Mouse (Mus musculus): ENCODE measurements around the gene Fthl17f. TPM values are rescaled to one million over a fixed set of nuclear protein-coding genes. Genes with fewer than 3 reads are reported as not detected.
A peak's percentile ranks its signal among the peaks of the same experiment; 100 is the strongest.
"Not testable (repeated sequence)": the region's sequence is repeated elsewhere in the genome, so short reads cannot be mapped to it uniquely, and the experiment has no call there.

Fthl17f gene
- total and polyA plus RNA-seq, 3 experiments = not detected

DNA sequence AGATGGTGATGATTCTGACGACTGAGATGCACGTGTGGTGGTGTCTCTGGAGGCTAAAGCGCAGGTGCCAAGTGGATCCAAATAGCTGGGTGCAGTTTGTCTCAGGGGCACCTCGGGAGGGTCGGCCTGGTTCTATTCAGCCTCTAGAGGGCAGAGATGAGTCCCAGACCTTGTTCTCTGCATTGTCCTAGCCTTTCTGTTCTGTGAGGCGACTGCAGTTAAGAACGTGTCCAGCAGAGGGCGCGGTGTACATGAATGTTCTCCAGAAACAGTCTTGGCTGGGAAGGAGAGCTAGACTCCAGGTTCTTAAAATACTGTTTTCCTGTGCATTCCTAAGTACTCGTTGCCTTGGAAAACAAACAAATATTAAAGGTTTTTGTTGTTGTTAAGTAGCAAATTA, 14.9 kb downstream of the Fthl17f start:
- TF ChIP-seq RAD21 (IDR thresholded peaks at IDR 0.05; ENCODE audit: low read depth, low read length) = peak; percentile 34
- peak; percentile 20 to 60 (median 46); a peak in 5 of 6 replicates for TF ChIP-seq CTCF (IDR thresholded peaks at IDR 0.05 in 2 of 3, conservative IDR thresholded peaks at IDR 0.05 in 1 of 3; ENCODE audit: control insufficient read depth in 1 of 3, insufficient read depth in 1 of 3, low read depth in 2 of 3, low read length in 3 of 3, poor library complexity in 1 of 3, severe bottlenecking in 1 of 3)
- TF ChIP-seq SMC3 (IDR thresholded peaks at IDR 0.05; ENCODE audit: low read depth, low read length) = peak; percentile 55
- TF ChIP-seq ZC3H11A (IDR thresholded peaks at IDR 0.05; ENCODE audit: low read depth, low read length) = 0 out of 2 replicates have a peak, but pooled peaks have one; percentile 11

DNA sequence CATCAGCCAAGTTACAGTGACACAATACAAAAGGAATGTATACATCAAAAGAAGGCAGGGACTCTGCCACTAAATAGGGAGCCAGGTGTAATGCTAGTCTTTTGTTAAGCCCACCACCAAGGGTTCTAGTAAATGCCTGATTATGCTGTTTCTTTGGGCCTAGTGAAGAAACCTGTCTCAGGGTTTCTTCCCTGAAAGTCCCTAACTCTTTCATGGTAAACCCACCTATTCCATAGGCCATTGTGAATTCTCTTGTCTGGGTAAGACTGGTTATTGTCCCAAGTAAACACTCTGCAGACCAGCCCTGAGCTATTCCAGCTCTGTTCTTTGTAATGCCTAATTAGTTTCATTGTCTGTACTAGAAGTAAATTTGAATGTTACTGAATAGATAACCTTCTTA, 32.3 kb downstream of the Fthl17f start:
- not testable (repeated sequence) for H3K4me1 ChIP-seq (ENCODE audit: control insufficient read depth in 1 of 2, insufficient read depth in 2 of 2, low read length in 2 of 2); H3K9ac ChIP-seq (ENCODE audit: control insufficient read depth, low read depth, low read length, poor library complexity, severe bottlenecking); DNase-seq (ENCODE audit: low read depth, low spot score); H3K36me3 ChIP-seq (ENCODE audit: control insufficient read depth in 1 of 2, insufficient read depth in 2 of 2, low read length in 2 of 2); H3K4me3 ChIP-seq (ENCODE audit: control insufficient read depth in 1 of 2, insufficient read depth in 1 of 2, low read depth in 2 of 2, low read length in 2 of 2); H3K27ac ChIP-seq (ENCODE audit: control insufficient read depth, low read depth, low read length); H3K9me3 ChIP-seq (replicated peaks; ENCODE audit: insufficient read depth, low read length); H3K27me3 ChIP-seq (ENCODE audit: control insufficient read depth in 1 of 2, insufficient read depth in 2 of 2, low read length in 2 of 2); H3K79me2 ChIP-seq (ENCODE audit: control insufficient read depth, insufficient read depth, low read length, poor library complexity)

More for the DNA sequence above, 14.9 kb downstream of the Fthl17f start:
- not testable (repeated sequence) for H3K27ac ChIP-seq (ENCODE audit: control insufficient read depth, low read depth, low read length); H3K36me3 ChIP-seq (ENCODE audit: control insufficient read depth in 1 of 2, insufficient read depth in 2 of 2, low read length in 2 of 2); H3K27me3 ChIP-seq (ENCODE audit: control insufficient read depth in 1 of 2, insufficient read depth in 2 of 2, low read length in 2 of 2); H3K9ac ChIP-seq (ENCODE audit: control insufficient read depth, low read depth, low read length, poor library complexity, severe bottlenecking); H3K9me3 ChIP-seq (replicated peaks; ENCODE audit: insufficient read depth, low read length); H3K79me2 ChIP-seq (ENCODE audit: control insufficient read depth, insufficient read depth, low read length, poor library complexity); H3K4me3 ChIP-seq (ENCODE audit: control insufficient read depth in 1 of 2, insufficient read depth in 1 of 2, low read depth in 2 of 2, low read length in 2 of 2); H3K4me1 ChIP-seq (ENCODE audit: control insufficient read depth in 1 of 2, insufficient read depth in 2 of 2, low read length in 2 of 2)
- peak; percentile 31 for DNase-seq (ENCODE audit: low read depth, low spot score)

DNA sequence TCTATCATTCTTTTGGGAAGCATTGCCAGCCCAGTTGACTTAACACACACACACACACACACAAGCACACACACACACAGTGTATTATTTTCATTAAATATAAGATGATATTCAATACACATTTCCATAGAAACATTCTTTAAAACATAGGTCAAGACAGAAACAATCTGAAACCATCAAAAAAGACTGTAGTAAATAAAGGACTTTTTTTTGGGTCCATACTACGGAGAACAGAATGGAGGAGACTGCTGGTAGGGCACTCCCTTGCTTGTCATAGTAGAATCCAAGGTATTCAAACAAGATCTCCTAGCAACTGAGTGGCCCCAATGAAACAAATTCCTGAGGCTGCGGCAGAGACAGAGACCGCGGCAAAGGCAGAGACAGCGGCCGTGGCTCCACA, 41.4 kb downstream of the Fthl17f start, which contains the start of gene 4930402K13Rik:
4930402K13Rik (plus strand) TSS at position 301 of the 400 bp plus-strand sequence.
- Histone ChIP-seq H3K79me2 (ENCODE audit: control insufficient read depth, insufficient read depth, low read length, poor library complexity) (no peaks in the 10 kb centered on the region), H3K27me3 (ENCODE audit: control insufficient read depth in 1 of 2, insufficient read depth in 2 of 2, low read length in 2 of 2) (peaks cover 0 to 3% of the 10 kb centered on the region in 2 experiments; a peak in 1 of 4 replicates), H3K9me3 (replicated peaks; ENCODE audit: insufficient read depth, low read length) (no peaks in the 10 kb centered on the region), H3K27ac (ENCODE audit: control insufficient read depth, low read depth, low read length) (no peak within 1 kb of the TSS), H3K4me3 (ENCODE audit: control insufficient read depth in 1 of 2, insufficient read depth in 1 of 2, low read depth in 2 of 2, low read length in 2 of 2) (no peak within 1 kb of the TSS), H3K4me1 (ENCODE audit: control insufficient read depth in 1 of 2, insufficient read depth in 2 of 2, low read length in 2 of 2) (no peaks in the 10 kb centered on the region), H3K36me3 (ENCODE audit: control insufficient read depth in 1 of 2, insufficient read depth in 2 of 2, low read length in 2 of 2) (no peaks in the 10 kb centered on the region), H3K9ac (ENCODE audit: control insufficient read depth, low read depth, low read length, poor library complexity, severe bottlenecking) (no peak within 1 kb of the TSS)
- DNase-seq (ENCODE audit: low read depth, low spot score) = no peak
- TF ChIP-seq SMC3 (IDR thresholded peaks at IDR 0.05; ENCODE audit: low read depth, low read length) (no peak), ZMIZ1 (IDR thresholded peaks at IDR 0.05; ENCODE audit: low read depth, low read length) (no peak), JUND (IDR thresholded peaks at IDR 0.05; ENCODE audit: low read depth, low read length) (no peak), E2F4 (IDR thresholded peaks at IDR 0.05; ENCODE audit: borderline replicate concordance, low read depth, low read length) (no peak), POLR2AphosphoS5 (IDR thresholded peaks at IDR 0.05; ENCODE audit: borderline replicate concordance, low read depth, low read length) (no peak), TBP (IDR thresholded peaks at IDR 0.05; ENCODE audit: low read depth, low read length) (no peak), ZNF384 (IDR thresholded peaks at IDR 0.05; ENCODE audit: low read depth, low read length) (no peak), EP300 (IDR thresholded peaks at IDR 0.05; ENCODE audit: low read depth in 1 of 2, low read length in 2 of 2) (no peak), MAZ (IDR thresholded peaks at IDR 0.05; ENCODE audit: low read depth, low read length) (no peak), POLR2A (IDR thresholded peaks at IDR 0.05; ENCODE audit: control insufficient read depth in 1 of 2, insufficient read depth in 1 of 2, low read depth in 1 of 2, low read length in 2 of 2, poor library complexity in 1 of 2) (no peak), CTCF (IDR thresholded peaks at IDR 0.05 in 2 of 3, conservative IDR thresholded peaks at IDR 0.05 in 1 of 3; ENCODE audit: control insufficient read depth in 1 of 3, insufficient read depth in 1 of 3, low read depth in 2 of 3, low read length in 3 of 3, poor library complexity in 1 of 3, severe bottlenecking in 1 of 3) (no peak), ZC3H11A (IDR thresholded peaks at IDR 0.05; ENCODE audit: low read depth, low read length) (no peak), RCOR1 (IDR thresholded peaks at IDR 0.05; ENCODE audit: low read depth, low read length) (no peak), USF1 (IDR thresholded peaks at IDR 0.05; ENCODE audit: low read depth, low read length) (no peak), ELF1 (IDR thresholded peaks at IDR 0.05; ENCODE audit: low read depth, low read length) (no peak), MYB (IDR thresholded peaks at IDR 0.05; ENCODE audit: low read depth, low read length) (no peak)

Data from MEL (cell line).